Mouse (Mus musculus) brain, embryonic 14.5 days (tissue): Measurements from ENCODE around the gene Vpreb2.

Source experiments
- CTCF ChIP-seq: fragments of 200-500 bp; IDR thresholded peaks from 2 replicates; pipeline ENCODE4 v1.5.1; 2012; ENCODE audit warnings: inconsistent platforms, mild to moderate bottlenecking, moderate library complexity, borderline replicate concordance; ENCODE audit not compliant: insufficient read depth, insufficient read length; ENCODE audit errors: extremely low read depth
- POLR2A ChIP-seq: fragments of 200-500 bp; IDR thresholded peaks from 2 replicates; pipeline ENCODE4 v1.6.1; 2012; ENCODE audit warnings: mild to moderate bottlenecking, inconsistent platforms, borderline replicate concordance; ENCODE audit not compliant: poor library complexity, insufficient read depth, insufficient read length, severe bottlenecking; ENCODE audit errors: extremely low read depth

DNA sequence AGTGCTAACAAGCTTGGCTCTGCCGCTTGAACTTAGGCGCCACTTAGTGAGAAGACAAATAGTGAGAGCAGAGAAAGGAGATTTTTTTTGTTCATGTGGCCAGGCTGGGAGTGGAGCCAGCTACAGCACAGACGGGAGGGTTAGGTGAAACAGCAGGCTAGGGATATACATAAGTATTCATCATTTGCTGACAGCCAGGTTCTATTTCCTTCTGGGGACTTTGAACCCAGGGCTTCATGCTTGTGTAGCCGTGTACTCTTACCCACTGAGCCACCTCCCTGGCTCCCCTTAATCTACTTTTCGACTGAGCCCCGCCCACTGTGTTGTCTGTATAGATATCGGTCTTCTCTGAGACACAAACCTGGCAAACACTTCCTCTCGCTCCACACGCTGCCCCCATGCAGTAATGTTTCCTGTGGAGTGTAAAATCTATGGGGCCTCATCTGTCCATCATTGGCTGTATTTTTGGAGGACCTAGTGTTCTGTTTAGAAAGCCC, 40.9 kb upstream of the Vpreb2 start:
- TF ChIP-seq CTCF = no peak
- no peak for TF ChIP-seq POLR2A
